Mouse (Mus musculus): ENCODE data around the gene Krt14. TPM values are rescaled to one million over a fixed set of nuclear protein-coding genes. Genes with fewer than 3 reads are reported as not detected.
"Not testable (repeated sequence)": the region's sequence is repeated elsewhere in the genome, so short reads cannot be mapped to it uniquely, and the experiment has no call there.

Gene Krt14
- total RNA-seq (2021) (under 1 TPM in 1 of 2 experiments, not detected in 1; 0.52 TPM), polyA plus RNA-seq (2012; rRNA removed) (0.12 and 0.13 TPM in 2 replicates)
- long read RNA-seq, partial matches to known transcripts, result 1 of 1 reads
- long read RNA-seq, other reads (novel, unspliced or antisense), result 0 of 1 reads

DNA sequence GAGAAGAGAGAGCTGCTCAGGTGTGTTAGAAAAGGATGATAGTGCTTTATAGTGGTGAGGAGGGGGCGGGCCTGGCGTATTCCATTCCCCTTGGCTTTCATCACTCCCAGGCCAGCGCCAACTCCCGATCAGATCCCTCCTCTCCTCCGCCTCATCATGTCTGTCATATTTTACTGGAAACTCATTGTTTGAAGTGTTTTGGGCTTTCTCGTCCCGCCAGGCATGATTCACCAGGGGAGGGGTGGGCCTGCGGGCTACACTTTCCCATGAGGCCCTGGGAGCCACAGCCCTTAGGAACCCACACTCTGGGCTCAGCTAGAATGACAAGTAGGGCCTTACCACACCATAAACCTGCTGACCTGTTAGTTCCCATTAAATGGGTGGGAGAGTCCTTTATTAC, at the start of gene Krt14:
TSS of gene Krt14 (minus strand) at position 51 of the 400 bp plus-strand sequence.
- no peak for DNase-seq

GRCm38 (mm10) chr11:100255514-100255913, 48.2 kb upstream of the Krt14 start:
- no peak for DNase-seq

GRCm38 (mm10) chr11:100254360-100255090, 47.2 kb upstream of the Krt14 start:
- no peak for DNase-seq

DNA sequence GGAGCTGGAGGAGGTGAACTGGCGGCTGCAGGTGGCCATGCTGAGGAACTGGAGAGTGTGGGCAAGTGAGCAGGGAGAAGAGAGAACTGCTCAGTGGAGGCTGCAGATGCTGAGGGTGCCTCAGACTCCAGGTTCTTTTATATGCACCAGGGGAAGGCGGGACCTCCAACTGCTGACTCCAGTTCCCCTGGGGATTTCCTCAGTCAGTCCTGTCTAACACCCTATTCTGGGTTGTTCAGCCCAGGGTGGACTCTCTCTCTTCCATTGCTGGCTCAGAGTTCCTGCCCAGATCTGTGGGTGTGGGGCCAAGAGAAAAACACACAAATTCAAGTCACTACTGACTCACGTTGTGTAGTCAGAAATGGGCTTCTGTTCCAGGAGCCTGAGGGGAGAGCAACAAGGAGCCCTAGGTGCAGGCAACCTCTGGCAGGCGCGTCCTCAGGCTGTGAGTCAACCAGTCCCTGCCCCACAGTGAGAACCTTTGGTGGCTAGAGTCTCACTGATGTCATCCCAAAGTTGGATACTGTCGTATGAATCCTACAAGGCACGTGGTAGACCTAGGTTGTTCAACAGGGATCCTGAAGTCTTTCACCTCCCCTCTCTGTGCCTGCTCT, 41.6 kb upstream of the Krt14 start, which contains the start of gene Krt16:
TSS of gene Krt16 (minus strand) at position 51 of the 614 bp plus-strand sequence.
- no peak for DNase-seq

DNA sequence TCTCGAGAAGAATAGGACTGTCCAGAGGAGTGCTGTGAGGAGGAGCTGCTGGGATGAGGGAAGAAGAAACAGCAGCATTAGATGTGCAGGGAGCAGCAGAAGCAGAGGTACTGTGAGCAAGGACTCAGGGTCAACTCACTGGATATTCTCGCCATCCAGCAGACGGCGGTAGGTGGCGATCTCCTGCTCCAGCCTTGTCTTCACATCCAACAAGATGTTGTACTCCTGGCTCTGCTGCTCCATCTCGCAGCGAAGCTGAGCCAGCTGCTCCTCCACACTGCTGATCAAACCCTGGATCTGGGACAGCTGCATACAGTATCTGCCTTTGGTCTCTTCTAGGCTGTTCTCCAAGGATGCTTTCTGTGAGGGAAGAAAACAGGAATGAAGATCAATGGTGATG, 39.1 kb upstream of the Krt14 start:
- not testable (repeated sequence) for DNase-seq

- not testable (repeated sequence) for DNase-seq
These were observed 32.9 kb upstream of the Krt14 start for GRCm38 (mm10) chr11:100240272-100240671.

DNA sequence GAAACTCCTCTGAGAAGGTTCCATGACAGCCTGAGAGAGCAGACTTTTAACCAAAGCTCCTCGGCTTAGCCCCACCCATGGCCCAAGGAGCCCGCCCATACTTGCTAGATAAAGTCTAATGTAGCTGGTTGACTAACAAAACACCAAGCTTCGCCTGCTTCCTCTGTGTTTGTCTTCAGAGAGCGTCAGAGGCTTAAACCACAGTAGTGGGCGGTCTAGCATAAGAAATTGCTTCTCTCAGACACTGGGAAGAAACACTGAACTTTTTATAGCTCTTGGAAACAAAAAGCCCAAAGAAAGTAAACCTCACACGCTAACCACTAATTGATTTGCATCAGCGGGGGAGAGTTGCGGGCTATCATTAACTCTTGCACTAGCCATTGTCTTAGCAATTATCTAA, 14.4 kb upstream of the Krt14 start:
- DNase-seq, result no peak

- DNase-seq, result no peak
These were observed 12.0 kb upstream of the Krt14 start for GRCm38 (mm10) chr11:100219304-100219703.

DNA sequence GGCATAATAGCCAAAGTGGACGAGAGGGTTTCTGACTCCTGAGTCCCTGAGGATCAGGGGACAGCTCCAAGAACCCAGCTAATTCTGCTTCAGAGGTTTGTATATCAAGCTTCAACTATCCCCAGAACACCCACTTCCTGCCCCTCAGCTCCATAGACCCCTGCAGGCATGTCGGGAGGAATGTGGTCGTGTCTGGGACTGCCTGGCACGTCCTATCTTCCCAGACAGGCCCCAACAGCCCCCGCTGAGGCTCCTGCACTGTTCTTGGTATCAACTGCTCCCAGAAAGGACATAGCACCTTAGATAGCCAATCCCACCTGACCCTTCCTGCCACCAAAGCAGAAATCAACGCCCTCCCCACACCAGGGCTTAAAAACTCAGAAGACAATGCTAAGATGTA, 1.2 kb upstream of the Krt14 start:
- no peak for DNase-seq

DNA sequence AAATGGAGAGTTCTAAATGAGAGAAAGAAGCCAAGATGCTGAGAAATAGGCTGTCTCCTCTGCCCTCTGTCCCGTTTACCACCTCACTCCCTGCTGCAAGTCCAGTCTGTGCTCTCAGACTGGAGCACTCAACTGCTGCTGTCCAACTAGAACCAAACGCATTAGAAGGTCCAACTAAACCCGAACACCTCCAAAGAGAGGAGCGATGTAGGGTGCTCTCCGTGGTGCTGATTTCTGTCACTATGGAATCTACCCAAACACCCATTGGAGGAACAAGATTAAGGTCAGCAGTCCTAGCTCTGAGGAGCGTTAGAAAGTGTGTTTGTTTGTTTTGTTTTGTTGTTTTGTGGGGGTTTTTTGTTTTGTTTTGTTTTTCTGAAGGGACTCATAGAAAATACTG, 3.9 kb downstream of the Krt14 start:
- DNase-seq, result peak; percentile 10

- DNase-seq, result no peak
These were observed 4.4 kb downstream of the Krt14 start for GRCm38 (mm10) chr11:100202906-100203305.

- DNase-seq, result no peak
These were observed 7.1 kb downstream of the Krt14 start for GRCm38 (mm10) chr11:100200104-100200820.

DNA sequence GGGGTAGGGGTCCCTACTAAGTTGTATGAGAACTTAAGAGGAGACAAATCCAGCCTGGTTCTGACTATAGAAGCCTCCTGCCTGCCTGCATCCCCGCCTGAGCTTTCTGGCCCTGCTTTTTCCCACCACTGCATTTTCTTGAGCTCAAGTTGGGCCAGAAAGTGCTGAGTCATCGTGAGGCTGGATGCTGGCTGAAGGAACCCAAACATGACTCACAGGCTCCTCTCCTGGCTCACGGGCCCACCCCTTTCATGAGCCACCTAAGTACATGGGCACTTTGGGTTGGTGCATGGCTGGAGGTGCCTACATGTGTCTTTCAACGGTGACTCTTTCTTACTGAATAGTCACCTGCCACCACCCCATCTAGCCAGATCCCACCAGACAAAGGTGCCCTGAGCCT, 8.7 kb downstream of the Krt14 start:
- peak; percentile 43 for DNase-seq

- no peak for DNase-seq
These were observed 14.4 kb downstream of the Krt14 start, which contains the start of gene Krt9 for GRCm38 (mm10) chr11:100192992-100193391. TSS of gene Krt9 (minus strand) at chr11:100193246.

- no peak for DNase-seq
These were observed 15.5 kb downstream of the Krt14 start for GRCm38 (mm10) chr11:100191820-100192219.

- DNase-seq, result no peak
These were observed 20.6 kb downstream of the Krt14 start for GRCm38 (mm10) chr11:100186736-100187135.

GRCm38 (mm10) chr11:100181725-100182124, 25.6 kb downstream of the Krt14 start:
- no peak for DNase-seq

DNA sequence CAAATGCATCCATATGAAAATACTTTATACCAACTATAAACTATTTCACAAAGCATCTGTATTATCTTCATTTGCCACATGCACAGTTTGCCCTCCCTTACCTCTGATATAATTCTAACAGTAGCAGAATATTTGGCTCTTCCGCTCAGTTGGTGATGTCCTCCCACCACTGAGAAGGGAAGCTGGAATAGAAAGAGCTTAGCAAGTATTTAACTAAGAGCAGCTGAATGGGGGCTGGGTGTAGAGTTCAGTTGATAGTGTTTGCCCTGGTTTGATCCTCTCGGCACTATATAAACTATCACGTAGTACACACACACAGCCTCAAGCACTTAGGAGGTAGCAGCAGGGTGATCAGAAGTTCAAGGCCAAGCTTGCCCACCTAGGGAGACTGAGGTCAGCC, 28.1 kb downstream of the Krt14 start:
- no peak for DNase-seq

- DNase-seq, result no peak
These were observed 29.0 kb downstream of the Krt14 start for GRCm38 (mm10) chr11:100178307-100178706.

- no peak for DNase-seq
These were observed 30.6 kb downstream of the Krt14 start for GRCm38 (mm10) chr11:100176791-100177190.

DNA sequence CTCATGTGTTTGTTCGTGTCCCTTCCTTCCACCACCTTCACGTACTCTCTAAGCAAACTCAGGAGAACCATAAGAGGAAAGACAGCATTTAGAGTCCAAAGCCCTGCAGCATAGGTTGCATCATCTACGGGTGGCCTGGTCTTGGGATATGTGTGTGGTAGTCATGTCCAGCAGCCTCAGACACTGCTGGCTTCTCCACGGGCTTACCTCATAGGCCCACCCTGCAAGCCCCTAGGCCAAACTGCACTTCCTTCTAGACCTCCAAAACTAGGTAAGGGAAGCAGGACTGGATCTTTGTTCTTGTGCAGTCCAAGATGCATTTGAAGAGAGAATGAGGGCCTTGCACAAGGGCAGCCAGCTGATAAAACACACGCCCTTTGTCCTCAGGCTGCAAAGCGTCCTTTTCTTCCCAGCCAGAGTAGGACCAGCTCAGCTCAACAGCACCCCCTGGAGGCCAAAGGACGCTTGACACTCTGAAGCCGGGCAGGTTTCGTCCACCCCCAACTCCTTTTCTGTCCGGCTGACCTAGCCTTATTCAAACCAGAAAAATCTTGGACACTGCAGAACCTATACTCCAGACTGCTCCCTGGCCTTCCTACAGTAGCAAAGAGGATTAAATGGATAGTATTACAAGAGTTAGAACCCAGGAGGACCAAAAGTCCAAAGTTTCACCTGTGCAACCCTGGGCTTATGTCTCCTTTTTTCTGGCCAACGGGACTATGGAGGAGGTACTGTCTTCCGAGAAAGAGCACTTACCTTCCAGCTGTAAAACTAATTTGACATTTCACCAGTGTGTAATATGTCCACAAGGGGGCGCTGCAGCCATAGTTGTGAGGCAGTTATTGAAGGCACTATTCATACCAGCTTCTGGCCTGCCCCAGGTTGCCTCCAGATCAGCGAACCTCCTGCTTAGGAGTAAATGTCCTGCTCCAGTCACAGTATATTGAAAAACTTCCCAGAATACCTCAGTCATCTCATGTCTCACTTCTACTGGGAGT, 38.3 kb downstream of the Krt14 start:
- DNase-seq, result peak; percentile 69
